Mouse (Mus musculus) gastrocnemius, postnatal 4 days (tissue): ENCODE measurements around the gene Git1. TPM values are rescaled to one million over a fixed set of nuclear protein-coding genes. Genes with fewer than 3 reads are reported as not detected.
"Not testable (repeated sequence)": the region's sequence is repeated elsewhere in the genome, so short reads cannot be mapped to it uniquely, and the experiment has no call there.

Experiments
- DNase-seq, 2 experiments: peaks; one replicate each; pipeline ENCODE4 v3.0.0; 2021 to 2022; ENCODE audit warnings: low spot score in 2 of 2, mixed read lengths in 2 of 2
- total RNA-seq, 2 experiments: library from RNA; stranded (reverse); gene quantifications; 2 replicates each; pipeline ENCODE4 v1.2.3; 2021

The Git1 gene
- total RNA-seq, 2 experiments from 2014 or later, result 48.5 to 52.9 TPM

DNA sequence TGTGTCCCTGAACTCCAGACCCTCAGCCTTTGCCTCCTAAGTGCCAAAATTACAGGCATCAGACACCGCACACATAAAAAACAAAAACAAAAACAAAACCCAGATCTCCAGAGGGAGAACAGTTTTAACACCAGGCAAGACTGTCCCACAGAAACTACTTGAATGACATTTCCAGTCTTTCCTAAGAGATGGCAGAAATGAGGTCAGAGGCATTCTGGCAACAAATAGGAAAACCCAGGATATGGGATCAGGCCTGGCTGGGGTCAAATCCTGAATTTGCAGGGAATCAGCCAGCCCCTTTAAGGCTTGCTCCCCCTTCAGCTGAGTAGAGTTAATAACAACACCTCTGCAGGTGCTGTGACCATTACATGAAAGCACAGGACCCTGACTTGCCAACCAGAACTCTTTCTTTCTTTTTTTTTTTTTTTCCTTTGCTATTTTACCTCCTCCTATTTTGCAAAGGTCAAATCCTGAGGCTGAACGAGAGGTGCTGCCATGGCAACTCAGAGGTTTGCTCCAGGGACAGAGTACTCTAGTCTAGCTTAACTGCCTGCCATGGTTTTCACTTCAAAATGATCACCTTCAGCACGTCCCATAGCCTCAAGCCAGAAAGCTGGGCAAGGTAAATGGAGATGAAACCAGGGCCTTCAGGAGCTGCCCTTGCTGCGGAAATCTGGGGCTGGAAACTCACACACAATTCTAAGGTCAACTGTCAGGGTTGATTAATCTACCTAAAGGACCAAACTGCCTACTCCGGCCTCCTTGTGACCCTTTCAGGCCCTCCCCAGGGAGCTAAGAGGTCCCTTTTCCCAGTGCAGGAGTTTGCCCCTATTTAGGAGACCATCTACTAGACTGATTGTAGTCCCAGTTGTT is 23.4 kb downstream of the Git1 start:
- DNase-seq, result no peak

DNA sequence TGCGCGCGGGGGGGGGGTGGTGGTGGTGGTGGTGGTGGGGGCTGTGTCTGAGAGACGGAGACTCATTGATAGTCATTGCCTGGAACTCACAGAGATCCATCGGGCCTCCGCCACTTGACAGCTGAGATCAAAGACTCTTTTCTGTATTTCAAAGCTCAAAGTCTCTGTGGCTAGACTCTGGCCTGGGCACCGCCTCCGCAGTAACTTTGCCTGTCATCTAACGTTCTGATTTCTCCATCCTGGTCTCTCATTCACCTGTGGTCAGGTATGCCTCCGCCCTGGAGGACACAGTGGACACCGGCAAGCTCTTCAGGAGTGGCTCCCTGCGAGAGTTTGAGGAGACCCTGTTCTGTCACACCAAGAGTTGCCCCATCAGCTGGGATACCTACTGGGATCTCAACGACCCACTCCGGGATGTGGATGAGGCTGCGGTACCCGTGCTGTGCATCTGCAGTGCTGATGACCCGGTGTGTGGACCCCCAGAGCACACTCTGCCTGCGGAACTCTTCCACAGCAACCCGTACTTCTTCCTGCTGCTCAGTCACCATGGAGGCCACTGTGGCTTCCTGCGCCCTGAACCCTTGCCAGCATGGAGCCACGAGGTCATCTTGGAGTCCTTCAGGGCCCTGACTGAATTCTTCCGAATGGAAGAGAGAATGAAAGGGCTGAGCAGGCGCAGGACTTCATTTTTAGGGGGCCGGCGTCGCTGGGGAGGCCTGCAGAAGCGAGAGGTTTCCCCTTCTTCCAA is 24.9 kb downstream of the Git1 start:
- no peak for DNase-seq

DNA sequence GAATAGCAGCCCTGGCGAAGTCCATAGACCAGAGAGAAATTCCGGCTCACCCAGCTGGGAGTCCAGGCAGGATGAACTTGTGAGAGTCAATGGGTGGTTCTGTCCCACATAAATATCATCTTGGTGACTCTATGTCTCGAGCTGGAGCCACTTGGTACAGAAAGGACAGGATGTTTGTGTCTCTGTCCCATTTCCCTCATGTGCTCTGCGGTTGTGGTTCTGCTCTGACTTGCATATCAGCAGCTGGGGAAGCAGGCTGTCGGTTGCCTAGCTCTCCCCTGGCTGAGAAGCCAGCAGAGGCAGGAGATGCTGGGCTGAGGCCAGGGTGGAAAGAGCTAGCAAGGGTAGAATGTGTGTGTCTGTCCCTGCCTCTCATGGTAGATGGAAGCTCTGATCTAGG is 25.7 kb downstream of the Git1 start, which contains the start of gene Gm10392:
Gene Gm10392 (minus strand): TSS at position 156 of the 400 bp plus-strand sequence.
- DNase-seq, result no peak

DNA sequence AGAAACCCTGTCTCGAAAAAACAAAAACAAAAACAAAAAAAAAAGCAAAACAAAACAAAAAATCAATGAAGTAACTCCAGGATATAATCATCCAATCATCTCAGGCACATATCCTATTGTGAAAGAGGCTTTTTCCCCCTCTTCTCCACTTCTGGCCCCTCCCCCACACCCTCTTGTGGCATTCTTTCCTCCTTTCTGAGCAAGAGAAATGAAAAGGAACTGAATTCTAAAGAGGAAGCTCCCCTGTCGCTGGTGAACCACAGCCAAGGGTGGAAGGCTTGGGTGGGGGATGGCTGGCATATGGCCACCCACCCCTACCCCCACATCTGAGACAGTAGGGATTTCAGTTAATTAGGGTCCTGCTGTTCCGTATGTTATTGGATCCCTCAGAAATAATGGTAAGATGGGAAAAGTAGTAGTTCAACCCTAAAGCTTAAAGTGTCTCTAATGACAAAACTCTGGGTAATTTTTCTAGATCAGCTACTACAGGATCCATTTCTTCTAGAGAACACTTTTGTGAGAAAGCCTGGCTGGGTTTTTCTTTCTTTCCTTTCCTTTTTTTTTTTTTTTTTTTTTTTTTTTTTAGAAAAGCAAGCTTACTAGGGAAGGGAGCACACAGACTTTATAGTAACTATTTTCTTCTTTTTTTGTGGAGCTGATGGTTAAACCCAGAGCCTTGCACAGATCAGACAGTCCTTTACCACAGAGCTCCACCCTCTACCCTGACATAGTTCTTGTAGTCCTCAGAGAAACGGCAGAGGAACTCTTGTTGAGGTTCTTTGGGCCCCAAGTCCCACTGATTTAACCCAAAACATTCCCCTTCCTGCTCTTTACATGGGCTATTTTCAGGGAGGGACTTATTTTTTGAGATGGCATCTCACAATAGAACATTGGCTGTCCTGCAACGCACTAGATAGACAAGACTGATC is 27.5 kb downstream of the Git1 start:
- DNase-seq, result peak in 1 of 2 experiments; percentile 24

DNA sequence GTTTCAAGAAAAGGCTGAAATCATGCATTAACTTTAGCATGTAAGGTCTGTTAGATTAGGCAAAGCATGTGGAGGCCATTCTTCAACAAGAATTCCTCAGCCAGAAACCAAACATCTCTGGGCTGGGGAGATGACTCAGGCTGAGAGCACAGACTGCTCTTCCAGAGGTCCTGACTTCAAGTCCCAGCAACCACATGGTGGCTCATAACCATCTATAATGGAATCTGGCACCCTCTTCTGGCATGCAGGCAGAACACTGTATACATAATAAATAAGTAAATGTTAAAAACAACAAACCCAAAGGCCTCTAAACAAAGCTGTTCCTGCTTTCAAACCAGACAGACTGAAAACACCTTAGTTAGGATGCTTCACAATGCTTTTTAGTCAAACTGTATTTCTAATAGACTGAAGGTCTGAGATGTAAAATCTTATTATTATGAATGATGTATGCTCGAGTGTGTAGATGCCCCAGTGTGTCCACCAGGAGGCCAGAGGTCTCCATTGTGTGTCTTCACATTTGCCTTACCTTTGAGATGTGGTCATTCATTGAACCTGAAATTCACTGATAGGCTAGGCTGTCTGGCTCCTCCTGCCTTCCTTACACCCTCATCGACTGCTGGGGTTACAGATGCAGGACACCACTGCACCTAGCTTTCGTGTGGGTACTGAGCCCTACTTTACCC is 32.6 kb downstream of the Git1 start:
- DNase-seq, result no peak

DNA sequence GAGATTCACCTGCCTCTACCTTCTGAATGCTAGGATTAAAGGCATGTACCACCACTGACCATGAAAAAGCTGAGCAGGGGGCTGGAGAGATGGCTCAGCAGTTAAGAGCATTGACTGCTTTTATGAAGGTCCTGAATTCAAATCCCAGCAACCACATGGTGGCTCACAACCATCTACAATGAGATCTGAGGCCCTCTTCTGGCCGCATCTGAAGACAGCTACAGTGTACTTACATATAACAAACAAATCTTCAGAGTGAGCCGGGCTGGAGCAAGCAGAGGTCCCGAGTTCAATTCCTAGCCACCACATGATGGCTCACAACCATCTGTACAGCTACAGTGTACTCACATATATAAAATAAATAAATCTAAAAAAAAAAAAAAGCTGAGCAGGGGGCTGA is 35.1 kb downstream of the Git1 start:
- DNase-seq, result not testable (repeated sequence)

DNA sequence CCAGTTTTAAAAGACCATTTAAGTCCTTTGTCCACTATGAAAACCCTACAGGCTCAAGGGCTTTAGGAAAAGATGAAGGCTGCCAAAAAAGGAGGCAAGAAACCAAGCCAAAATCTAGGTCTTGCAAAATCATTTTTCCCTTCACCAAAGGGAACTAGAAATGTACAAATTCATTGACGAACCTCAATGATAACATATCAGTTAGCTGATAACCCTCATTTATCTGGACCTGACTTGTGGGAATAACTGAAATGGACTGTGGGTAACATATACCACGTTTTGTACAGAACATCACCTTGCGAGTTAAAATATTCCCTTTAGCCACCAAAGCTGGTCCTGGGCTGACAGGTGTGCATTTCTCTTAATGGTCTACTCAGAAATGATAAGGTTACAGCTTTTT is 36.3 kb downstream of the Git1 start:
- DNase-seq, result no peak

DNA sequence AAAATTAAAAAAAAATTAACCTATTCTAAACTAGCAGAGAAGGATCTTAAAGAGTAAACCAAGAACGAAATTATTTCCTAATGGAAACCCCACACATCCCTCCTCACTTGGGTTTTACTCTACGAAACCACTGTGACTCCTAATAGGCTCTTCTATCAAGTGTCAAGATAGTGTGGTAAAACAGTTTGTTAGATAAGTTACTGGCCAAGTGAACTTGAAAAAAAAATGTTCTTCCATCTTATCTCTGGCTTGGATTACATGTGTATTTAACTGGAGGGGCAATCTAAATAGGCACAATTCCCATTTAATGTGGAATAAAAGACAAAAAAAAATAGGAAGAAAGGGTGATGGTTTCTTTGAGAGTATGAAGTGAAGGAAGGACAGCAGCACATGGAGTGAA is 37.5 kb downstream of the Git1 start:
- no peak for DNase-seq

DNA sequence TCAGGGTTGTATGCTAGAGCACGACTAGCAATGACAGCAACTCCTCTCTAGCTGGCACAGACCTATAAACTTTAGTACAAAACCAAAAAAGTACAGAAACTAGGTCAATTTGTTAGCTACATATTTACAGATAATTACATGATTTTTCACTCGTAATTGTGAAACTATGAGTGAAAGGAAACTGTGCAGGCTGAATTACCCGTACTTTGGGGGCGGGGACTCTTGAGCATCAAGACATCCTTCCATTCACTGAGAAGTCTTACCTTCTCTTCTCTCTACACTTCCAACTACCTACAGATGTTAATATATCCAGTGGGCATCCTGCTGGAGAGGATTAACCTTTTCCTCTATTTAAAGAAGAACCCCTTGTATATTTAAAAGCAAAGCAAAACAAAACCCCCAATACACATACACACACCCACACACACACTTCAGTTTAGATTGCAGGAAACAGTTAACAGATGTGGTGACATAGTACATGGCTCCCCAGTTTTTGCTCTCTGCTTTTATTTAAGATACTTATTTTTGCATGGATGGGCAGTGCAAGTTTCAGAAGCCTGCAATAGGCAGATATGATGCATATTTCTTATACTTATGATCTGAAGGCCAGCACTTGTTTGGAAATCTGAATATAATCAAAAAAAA is 39.0 kb downstream of the Git1 start:
- DNase-seq, result no peak

DNA sequence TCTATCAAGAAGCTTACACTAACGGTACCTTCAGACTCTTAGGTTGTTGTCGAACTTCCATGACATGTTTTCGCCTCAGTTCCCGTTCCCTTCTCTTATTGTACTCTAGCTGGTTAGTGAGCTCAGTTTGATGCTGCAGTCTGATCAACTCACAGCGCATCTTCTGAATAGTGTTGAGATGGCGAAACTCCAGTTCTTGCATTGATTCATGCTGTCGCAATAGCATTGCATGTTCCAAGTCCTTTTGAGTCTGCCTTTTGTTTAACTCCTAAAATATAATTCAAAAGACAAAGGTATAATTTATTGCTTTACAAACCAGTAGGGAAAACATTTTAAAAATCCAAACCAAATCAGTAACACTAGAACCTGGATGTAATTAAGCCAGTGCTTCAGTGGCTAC is 51.9 kb downstream of the Git1 start:
- DNase-seq, result no peak

Other genes starting within 250 kb of the Git1 start
- 10 to 100 TPM; 82.0 to 90.3 TPM for gene Coro6, start 31.2 kb upstream of the Git1 start, total RNA-seq
- gene Ankrd13b, start 3.9 kb upstream of the Git1 start, total RNA-seq, result 10 to 100 TPM; 13.0 to 13.8 TPM
- 1 to 10 TPM; 1.2 to 2.5 TPM for gene Abhd15, start 21.6 kb downstream of the Git1 start, total RNA-seq
- 10 to 100 TPM; 14.8 to 15.0 TPM for gene Trp53i13, start 22.4 kb downstream of the Git1 start, total RNA-seq
- not detected for gene Gm10392, start 25.6 kb downstream of the Git1 start, total RNA-seq
- 10 to 100 TPM; 49.6 to 50.1 TPM for gene Taok1, start 114.3 kb downstream of the Git1 start, total RNA-seq
- gene Nufip2, start 192.6 kb downstream of the Git1 start, total RNA-seq, result 10 to 100 TPM; 60.1 to 64.9 TPM
- gene Cryba1, start 231.7 kb downstream of the Git1 start, total RNA-seq, result not detected